Mouse (Mus musculus): Measurements from ENCODE around the gene Jkamp.

The Jkamp gene

GRCm38 (mm10) chr12:72115686-72116345 lies 30.4 kb downstream of the Jkamp start:
- no peak for DNase-seq (ENCODE audit: low read depth, low spot score)
- H3K36me3 ChIP-seq (ENCODE audit: control insufficient read depth, insufficient read depth, low read length, poor library complexity, severe bottlenecking), result no peaks in the 10 kb centered on the region
- H3K27me3 ChIP-seq (ENCODE audit: control insufficient read depth, insufficient read depth, low read length, poor library complexity, severe bottlenecking), result no peaks in the 10 kb centered on the region

GRCm38 (mm10) chr12:72129203-72129602 lies 43.8 kb downstream of the Jkamp start:
- DNase-seq (ENCODE audit: low read depth, low spot score), result no peak
- Histone ChIP-seq H3K27me3 (ENCODE audit: control insufficient read depth, insufficient read depth, low read length, poor library complexity, severe bottlenecking) (no peaks in the 10 kb centered on the region), H3K36me3 (ENCODE audit: control insufficient read depth, insufficient read depth, low read length, poor library complexity, severe bottlenecking) (no peaks in the 10 kb centered on the region)

- DNase-seq (ENCODE audit: low read depth, low spot score), result no peak
- Histone ChIP-seq H3K27me3 (ENCODE audit: control insufficient read depth, insufficient read depth, low read length, poor library complexity, severe bottlenecking) (no peaks in the 10 kb centered on the region), H3K36me3 (ENCODE audit: control insufficient read depth, insufficient read depth, low read length, poor library complexity, severe bottlenecking) (no peaks in the 10 kb centered on the region)
Measured at GRCm38 (mm10) chr12:72150786-72151185, 65.4 kb downstream of the Jkamp start.
